Mouse (Mus musculus) neutrophil, adult 5-6 weeks (primary cell): ENCODE data around the gene Vkorc1l1. TPM values are rescaled to one million over a fixed set of nuclear protein-coding genes. Genes with fewer than 3 reads are reported as not detected.
"Not testable (repeated sequence)": the region's sequence is repeated elsewhere in the genome, so short reads cannot be mapped to it uniquely, and the experiment has no call there.

ENCODE experiments used
- ATAC-seq: fragments of 151-379, 151-347 bp; 2 replicates; pipeline ENCODE4 v1.8.0; 2017; ENCODE audit warnings: mild to moderate bottlenecking, moderate TSS enrichment; ENCODE audit not compliant: insufficient number of reproducible peaks, poor library complexity, low FRiP score, severe bottlenecking; ENCODE audit errors: extremely low read depth
- total RNA-seq: library from RNA; stranded (forward); fragments of 200-1000 nt; gene quantifications from 2 replicates; pipeline ENCODE4 v1.2.3, GENCODE M21; 2017

Vkorc1l1 gene
- total RNA-seq, 1 experiment from 2014 or later = 14.3 TPM

- ATAC-seq = no peak
Measured at GRCm38 (mm10) chr5:129940736-129941494, 855 bp upstream of the Vkorc1l1 start.

GRCm38 (mm10) chr5:129942073-129942939 is 536 bp downstream of the Vkorc1l1 start:
- ATAC-seq = not testable (repeated sequence)

GRCm38 (mm10) chr5:129943402-129943801 is 1.6 kb downstream of the Vkorc1l1 start:
- no peak for ATAC-seq

GRCm38 (mm10) chr5:129947528-129948033 is 5.8 kb downstream of the Vkorc1l1 start:
- no peak for ATAC-seq

GRCm38 (mm10) chr5:129952143-129952542 is 10.4 kb downstream of the Vkorc1l1 start:
- ATAC-seq = no peak

GRCm38 (mm10) chr5:129954473-129955254 is 12.9 kb downstream of the Vkorc1l1 start:
- no peak for ATAC-seq

GRCm38 (mm10) chr5:129955792-129956191 is 14.0 kb downstream of the Vkorc1l1 start:
- ATAC-seq = no peak

GRCm38 (mm10) chr5:129963224-129963623 is 21.5 kb downstream of the Vkorc1l1 start:
- no peak for ATAC-seq

GRCm38 (mm10) chr5:129966448-129966847 is 24.7 kb downstream of the Vkorc1l1 start:
- no peak for ATAC-seq

GRCm38 (mm10) chr5:129968417-129968816 is 26.6 kb downstream of the Vkorc1l1 start:
- ATAC-seq = no peak

- ATAC-seq = no peak
Measured at GRCm38 (mm10) chr5:129971491-129971890, 29.7 kb downstream of the Vkorc1l1 start.

- no peak for ATAC-seq
Measured at GRCm38 (mm10) chr5:129974354-129974753, 32.6 kb downstream of the Vkorc1l1 start.

GRCm38 (mm10) chr5:129974866-129975311 is 33.1 kb downstream of the Vkorc1l1 start:
- ATAC-seq = no peak

GRCm38 (mm10) chr5:129977768-129978167 is 36.0 kb downstream of the Vkorc1l1 start:
- ATAC-seq = no peak

GRCm38 (mm10) chr5:129978608-129979007 is 36.8 kb downstream of the Vkorc1l1 start:
- ATAC-seq = no peak

GRCm38 (mm10) chr5:129980216-129980615 is 38.4 kb downstream of the Vkorc1l1 start:
- ATAC-seq = no peak

GRCm38 (mm10) chr5:129989376-129989775 is 47.6 kb downstream of the Vkorc1l1 start:
- no peak for ATAC-seq

- ATAC-seq = no peak
Measured at GRCm38 (mm10) chr5:129991898-129992297, 50.1 kb downstream of the Vkorc1l1 start.

GRCm38 (mm10) chr5:129993374-129993773 is 51.6 kb downstream of the Vkorc1l1 start:
- ATAC-seq = no peak
